Mouse (Mus musculus): ENCODE results near the gene S100a10.
"Not testable (repeated sequence)": the region's sequence is repeated elsewhere in the genome, so short reads cannot be mapped to it uniquely, and the experiment has no call there.

Gene S100a10

GRCm38 (mm10) chr3:93554981-93555877 is at the start of gene S100a10:
Gene S100a10, plus strand, starts transcription at chr3:93555080.
- DNase-seq (ENCODE audit: low spot score in 2 of 2): peak; percentile 68 to 80

DNA sequence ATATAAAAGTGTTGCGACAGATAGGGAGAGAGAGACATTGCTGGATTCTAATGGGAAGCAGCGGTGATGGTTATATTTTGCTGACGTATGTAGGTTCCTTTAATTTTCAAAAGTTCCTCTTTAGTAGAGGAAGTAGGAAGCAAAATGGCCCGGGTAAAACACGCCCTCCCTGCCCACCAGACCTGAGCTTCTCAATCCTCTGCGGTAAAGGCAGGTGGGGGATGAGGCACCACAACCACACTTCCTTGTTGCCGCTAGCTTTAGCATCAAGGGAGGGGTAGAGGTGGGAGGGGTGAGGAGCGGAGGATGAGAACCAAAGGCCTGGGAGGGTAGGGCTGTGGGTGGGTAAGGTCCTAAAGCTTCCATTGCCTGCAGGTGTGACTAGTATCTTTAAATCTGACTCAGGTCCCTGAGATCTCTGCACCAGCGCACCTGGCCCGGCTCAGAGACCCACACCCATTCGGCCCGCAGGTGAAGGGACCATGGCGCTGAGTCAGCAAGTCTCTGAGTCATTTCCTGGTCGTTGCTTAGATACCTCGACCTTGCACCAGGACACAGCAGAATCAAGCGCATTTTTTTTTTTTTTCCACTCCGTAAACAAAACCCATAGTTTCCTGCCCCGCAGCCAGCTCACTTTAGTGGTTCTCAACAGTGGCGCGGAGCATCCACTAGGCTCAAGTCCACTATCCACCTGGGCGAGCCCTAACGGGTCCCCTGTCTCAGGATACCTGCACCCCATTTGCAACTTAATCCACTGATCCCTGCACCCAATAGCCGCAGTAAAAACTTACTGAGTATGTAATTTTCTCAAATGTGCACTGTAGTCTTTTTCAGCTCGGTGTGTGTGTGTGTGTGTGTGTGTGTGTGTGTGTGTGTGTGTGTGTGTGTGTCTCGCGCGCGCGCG is 48.7 kb upstream of the S100a10 start:
- DNase-seq (ENCODE audit: low spot score in 2 of 2): peak; percentile 78 to 82

GRCm38 (mm10) chr3:93506881-93507325 is 48.0 kb upstream of the S100a10 start:
- no peak for DNase-seq (ENCODE audit: low spot score in 2 of 2)

- DNase-seq (ENCODE audit: low spot score in 2 of 2): no peak
These were observed 45.6 kb upstream of the S100a10 start for GRCm38 (mm10) chr3:93509301-93509700.

DNA sequence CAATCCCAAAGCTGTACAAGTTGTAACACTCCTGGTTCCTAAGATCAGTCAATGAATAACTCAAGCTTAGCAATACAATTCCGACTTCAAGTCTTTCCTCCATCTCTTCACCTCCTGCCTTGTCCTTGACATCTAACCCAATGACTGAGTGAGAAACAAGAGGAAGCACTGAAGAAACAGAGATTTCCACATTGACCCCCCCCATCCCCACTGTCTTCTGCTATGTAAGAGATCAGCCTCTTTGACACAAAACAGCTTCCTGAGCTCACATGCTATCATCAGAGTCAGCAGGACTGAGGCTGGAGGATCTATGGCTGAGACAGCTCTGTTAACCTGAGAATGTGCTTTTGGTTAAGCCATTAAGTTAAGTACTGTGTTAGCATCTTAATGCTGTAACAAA is 43.8 kb upstream of the S100a10 start:
- DNase-seq (ENCODE audit: low spot score in 2 of 2): no peak

DNA sequence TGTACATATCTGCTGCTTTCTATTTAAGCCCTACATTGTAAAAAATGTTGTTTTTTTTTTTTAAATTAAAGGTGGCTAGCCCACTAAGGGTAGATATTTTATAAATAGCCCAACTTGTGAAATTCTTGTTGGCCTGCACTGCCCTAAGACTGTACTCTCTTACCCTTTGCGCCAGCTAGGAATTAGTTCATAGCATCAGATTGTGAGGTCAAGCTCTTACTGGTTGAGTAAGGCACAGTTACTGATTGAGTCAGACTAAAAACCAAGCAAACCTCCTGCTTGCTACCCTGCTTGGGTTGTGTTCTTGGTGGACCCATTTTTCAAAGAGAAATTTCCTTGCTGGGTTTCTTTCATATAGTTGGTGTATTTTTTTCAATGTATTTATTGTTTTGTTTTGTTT is 43.1 kb upstream of the S100a10 start:
- no peak for DNase-seq (ENCODE audit: low spot score in 2 of 2)

DNA sequence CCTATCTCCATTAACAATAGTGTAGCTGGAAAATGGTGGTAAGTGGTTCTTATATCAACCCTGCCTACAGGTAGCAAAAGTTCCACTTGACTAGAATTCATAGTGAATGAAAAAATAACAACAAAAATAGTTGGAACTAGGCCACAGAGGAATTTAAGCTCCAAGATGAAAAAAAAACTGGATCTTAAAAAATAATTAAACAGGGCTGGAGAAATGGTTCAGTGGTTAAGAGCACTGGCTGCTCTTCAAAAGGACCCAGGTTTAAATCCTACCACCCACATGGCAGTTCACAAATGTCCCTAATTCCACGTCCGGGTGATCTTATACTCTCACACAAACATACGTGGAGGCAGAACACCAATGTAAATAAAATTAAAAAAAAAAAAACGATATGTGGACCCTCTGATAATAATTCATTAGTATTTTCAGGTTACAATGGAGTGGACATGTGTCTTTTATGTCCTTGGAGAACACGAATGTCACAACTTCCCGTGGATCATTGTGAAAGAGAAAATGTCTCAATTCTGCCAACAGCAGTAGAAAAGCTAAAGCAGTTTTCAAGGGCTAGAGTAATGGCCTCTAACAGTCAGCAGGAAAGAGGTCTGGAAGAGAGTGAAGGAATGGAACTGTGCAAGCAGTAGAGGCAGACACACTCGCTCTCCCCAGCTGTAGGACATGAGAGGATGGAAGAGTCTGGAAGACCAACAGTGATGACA is 42.3 kb upstream of the S100a10 start:
- no peak for DNase-seq (ENCODE audit: low spot score in 2 of 2)

DNA sequence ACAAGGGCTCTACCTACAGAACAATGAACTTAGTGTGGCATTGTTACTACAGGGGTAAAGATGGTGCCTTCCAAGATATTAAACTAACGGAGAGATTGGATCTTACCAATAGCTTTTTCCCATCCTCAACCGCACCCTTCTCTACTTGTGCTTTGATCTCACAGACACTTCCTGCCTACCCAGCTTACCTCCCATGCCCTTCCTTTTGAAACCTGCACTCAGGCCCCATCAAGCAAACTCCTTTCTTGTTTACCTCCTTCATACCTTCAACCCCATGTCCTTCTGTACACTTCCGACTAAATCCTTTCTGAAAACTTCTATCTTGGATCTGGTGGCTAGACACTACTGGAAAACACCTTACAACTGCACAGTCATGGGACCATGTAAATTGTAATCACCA is 40.3 kb upstream of the S100a10 start:
- no peak for DNase-seq (ENCODE audit: low spot score in 2 of 2)

DNA sequence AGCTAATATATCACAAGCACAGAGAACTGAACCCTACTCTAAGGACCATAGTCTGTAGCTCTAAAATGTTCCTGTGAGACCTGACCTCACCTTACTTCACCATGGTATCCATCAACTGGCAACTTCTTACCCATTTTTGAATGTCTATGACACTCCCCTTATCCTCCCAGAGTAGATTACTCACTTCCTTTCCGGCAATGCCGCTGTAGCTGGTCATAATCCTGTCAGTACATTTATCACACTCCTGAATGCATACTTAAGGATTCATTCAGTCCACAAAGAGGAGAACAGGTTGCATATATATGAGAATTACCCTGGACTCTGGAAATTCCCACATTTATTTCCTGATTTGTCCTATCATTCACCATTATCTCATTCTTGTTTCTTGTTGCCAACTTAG is 37.5 kb upstream of the S100a10 start:
- DNase-seq (ENCODE audit: low spot score in 2 of 2): no peak

DNA sequence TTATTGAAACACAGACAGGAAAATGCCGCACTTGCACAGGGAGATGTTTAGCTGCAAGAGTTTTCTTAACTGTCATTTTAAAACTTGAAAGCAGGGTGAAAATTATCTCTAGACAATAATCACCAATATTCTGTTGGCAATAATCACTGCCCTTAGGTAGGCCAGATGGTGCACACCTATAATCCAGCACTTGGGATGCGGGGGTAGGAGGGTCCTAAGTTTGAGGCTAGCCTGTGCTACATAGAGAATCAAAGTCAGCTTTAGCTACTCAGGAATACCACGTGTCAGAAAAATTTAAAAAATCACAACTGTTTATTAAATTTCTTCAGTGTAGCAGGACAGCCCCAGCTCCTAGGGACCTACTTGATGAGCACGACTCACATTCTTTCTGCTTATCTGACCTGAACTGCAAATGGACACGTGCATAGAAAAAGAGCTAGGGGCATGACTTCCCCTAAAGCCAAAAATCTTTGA is 35.0 kb upstream of the S100a10 start:
- no peak for DNase-seq (ENCODE audit: low spot score in 2 of 2)

DNA sequence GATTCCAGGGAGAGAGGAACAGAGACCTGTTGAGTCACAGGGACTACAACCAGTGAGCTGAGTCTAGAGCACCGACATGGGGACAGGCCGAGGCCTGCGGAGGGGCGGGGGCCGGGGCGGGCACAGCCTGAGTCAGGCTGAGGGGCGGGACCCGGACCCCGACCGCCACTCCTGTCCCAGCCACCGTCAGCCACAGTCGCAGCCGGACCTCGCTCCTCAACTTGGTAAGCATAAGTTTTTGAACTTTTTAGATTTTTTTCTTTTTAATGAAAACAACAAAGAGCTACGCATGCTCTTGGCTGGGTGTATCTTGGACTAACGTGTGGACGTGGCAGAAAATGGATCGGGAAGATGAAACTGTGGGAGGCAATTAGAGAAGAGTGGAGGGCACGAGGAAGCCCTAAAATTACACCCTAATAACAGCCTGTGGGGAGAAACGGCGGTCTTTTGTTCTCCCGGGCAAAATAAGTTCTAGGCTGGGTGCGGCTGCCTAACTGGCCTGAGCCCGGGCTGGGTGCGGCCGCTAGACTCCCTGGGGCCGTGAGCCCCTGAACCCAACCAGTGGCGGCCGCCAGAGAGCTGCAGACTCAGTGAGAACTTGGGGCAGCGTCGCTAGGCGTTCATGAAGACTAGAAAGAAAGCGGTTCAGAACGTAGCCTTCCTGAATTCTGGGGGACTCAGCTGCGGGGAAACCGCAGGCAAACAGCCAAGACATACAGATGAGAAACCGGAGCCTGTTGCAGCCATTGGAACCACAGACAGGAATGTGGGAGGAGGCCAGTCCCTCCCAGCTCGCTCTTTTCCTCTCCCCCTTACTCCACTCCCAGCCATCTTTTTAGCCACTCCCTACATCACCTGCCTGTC is 34.3 kb upstream of the S100a10 start, which contains the start of gene S100a11:
TSS of gene S100a11 (plus strand) at position 159 of the 864 bp plus-strand sequence.
- DNase-seq (ENCODE audit: low spot score in 2 of 2): peak; percentile 41 to 76

GRCm38 (mm10) chr3:93521462-93522057 is 33.3 kb upstream of the S100a10 start:
- DNase-seq (ENCODE audit: low spot score in 2 of 2): no peak

DNA sequence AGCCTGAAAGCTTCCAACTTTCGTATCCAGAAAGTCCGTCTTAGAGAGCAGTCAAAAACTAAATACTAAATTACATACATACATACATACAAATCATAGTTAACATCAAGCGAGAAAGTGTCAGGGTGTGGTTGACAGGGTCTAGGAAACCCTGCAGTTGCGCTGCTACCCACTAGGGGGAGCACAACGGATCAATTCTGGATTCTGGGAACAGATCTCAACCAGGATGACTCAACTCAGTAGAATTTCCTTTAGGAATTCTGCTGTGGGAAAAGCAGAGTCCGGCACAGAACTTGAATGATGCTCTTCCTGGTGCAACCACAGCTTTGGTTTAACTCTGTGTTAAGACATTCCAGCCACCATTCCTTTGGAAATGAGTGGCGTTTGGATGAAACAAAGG is 32.3 kb upstream of the S100a10 start:
- DNase-seq (ENCODE audit: low spot score in 2 of 2): peak in 1 of 2 experiments; percentile 68

DNA sequence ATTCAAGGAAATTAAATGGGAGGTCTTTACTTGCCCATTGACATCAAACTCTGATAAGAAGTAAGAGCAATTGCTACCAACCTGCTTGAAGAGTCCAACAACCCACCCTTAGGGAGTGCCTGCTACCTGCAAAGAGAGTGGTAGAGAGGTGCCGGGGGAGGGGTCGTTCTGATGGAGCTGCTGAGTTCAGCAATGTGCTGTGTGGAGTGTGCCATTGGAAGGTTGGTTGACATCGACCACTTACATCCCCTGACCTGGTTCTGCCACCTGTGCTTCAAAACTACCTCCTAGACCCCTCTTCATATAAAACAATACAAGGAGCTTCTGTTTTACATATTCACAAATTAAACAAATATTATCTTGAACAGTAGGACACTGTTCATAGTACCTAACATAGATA is 27.6 kb upstream of the S100a10 start:
- DNase-seq (ENCODE audit: low spot score in 2 of 2): no peak

- DNase-seq (ENCODE audit: low spot score in 2 of 2): no peak
These were observed 26.1 kb upstream of the S100a10 start for GRCm38 (mm10) chr3:93528807-93529206.

GRCm38 (mm10) chr3:93537068-93537576 is 17.8 kb upstream of the S100a10 start:
- DNase-seq (ENCODE audit: low spot score in 2 of 2): no peak

DNA sequence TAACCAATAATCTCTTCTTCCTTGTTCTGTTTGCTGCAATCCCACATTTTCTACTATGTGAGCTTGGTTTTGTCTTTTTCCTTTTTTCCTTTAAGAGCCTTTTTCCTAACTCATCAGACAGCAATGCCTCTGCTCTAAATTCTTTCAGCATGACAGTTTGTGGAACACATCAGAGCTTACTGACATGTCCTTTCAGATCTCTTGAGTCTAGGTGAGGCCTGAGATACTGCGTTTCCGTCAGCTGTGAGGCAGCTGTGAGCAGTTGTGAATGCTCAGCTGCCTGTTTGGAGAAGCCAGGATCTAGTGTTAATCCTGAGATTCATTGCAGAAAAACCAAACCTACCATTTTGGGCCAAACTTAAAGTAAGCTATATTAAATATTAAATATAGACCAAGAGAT is 16.4 kb upstream of the S100a10 start:
- no peak for DNase-seq (ENCODE audit: low spot score in 2 of 2)

DNA sequence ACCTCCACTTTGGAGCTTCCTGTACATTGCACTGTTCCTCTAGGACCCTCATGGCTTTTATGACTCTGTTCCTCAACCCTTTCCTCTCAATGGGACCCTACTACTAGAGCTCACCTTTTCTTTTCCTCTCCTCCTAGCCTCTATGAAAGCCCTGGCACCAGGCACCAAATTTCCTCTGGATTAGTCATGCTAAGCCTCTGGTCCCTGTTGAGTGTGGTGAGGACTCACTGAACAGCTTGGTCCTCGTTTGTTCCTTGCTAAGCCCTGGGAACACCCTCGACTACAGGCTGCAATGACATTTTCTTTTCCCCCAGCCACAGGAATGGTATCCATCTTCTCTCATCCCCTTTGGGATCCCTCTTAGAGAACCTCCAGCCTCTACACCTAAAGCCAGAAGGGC is 13.4 kb upstream of the S100a10 start:
- no peak for DNase-seq (ENCODE audit: low spot score in 2 of 2)

GRCm38 (mm10) chr3:93544170-93544569 is 10.7 kb upstream of the S100a10 start:
- DNase-seq (ENCODE audit: low spot score in 2 of 2): not testable (repeated sequence)

DNA sequence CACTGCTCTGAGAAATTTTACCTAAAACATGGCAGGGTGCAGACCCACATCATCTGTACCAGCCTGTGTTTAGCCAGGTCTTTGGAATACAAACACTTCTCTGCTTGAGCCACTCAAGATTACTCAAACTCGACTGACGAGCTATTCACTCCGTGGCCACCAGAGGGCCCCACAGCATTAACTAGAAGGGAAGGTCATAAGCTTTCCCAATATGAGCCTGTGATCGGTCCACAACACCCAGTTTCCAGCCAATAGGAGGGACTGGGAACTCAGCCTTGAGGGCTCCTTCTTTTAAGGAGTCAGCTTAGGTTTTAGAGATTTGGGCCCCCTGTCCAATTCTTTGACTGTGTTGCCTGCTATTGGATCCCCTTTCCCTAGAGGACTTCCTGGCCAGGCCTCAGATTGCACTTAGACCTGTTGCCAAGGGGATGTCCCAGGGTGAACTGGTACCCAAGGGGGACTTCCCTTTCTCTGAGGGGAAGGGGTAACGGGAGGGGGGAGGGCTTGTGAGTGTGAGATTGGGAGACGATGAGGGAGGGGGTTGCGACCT is 7.7 kb upstream of the S100a10 start:
- peak; percentile 77 to 91 for DNase-seq (ENCODE audit: low spot score in 2 of 2)
